Mouse (Mus musculus): ENCODE data around the gene B3glct. TPM values are rescaled to one million over a fixed set of nuclear protein-coding genes. Genes with fewer than 3 reads are reported as not detected.

The B3glct gene
- total and polyA plus RNA-seq, 3 experiments = 12.1 to 14.2 TPM; not detected in 1

Other genes with a start within 250 kb of the B3glct start
- gene Tex26, start 238.6 kb upstream of the B3glct start, total RNA-seq (2012; rRNA removed) = not detected in 2 replicates
- not detected for gene Tex26, start 238.6 kb upstream of the B3glct start, polyA plus RNA-seq (2012; ENCODE audit: insufficient read depth in 1 of 2, insufficient read length in 2 of 2, low read depth in 1 of 2, low replicate concordance in 2 of 2, missing spikeins in 1 of 2)
- not detected in 2 replicates for gene Wdr95, start 149.6 kb upstream of the B3glct start, total RNA-seq (2012; rRNA removed)
- not detected for gene Wdr95, start 149.6 kb upstream of the B3glct start, polyA plus RNA-seq (2012; ENCODE audit: insufficient read depth in 1 of 2, insufficient read length in 2 of 2, low read depth in 1 of 2, low replicate concordance in 2 of 2, missing spikeins in 1 of 2)
- gene Hsph1, start 41.9 kb upstream of the B3glct start, total RNA-seq (2012; rRNA removed) = 170 and 176 TPM in 2 replicates
- 100 to 1,000 TPM; 300 to 388 TPM for gene Hsph1, start 41.9 kb upstream of the B3glct start, polyA plus RNA-seq (2012; ENCODE audit: insufficient read depth in 1 of 2, insufficient read length in 2 of 2, low read depth in 1 of 2, low replicate concordance in 2 of 2, missing spikeins in 1 of 2)

Data from MEL (cell line).